Mouse (Mus musculus) heart, postnatal 0 days (tissue): ENCODE data around the gene Mid1.

Experiments
- CTCF ChIP-seq: IDR thresholded peaks from 2 replicates; pipeline ENCODE4 v1.5.1; 2016; ENCODE audit warnings: antibody characterized with exemption, control low read depth, low read depth
- EP300 ChIP-seq: IDR thresholded peaks from 2 replicates; pipeline ENCODE4 v1.6.1; 2016; ENCODE audit warnings: antibody characterized with exemption, low read depth

DNA sequence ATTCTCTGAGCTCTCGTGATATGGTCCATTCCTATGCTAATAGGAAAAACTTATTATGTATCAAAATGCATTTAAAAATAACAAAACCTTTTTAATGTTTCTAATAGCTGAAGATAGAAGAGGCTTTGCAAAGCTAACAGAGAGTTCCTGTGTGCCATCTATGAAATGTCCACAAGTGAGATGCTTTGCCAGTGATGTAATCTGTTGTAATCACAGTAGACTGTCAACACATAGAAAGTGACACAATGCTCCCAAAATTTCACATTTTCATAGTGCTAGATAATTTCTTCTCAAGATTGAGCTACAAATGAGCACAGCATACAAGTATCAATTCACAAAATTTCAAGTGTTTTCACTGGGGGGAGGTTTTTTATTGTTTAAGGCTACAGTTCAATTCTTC is 158.3 kb downstream of the Mid1 start:
- TF ChIP-seq EP300 = no peak
- no peak for TF ChIP-seq CTCF
